Mouse (Mus musculus) heart, adult 11 months (tissue): Measurements from ENCODE around the gene Cldn7.
A peak's percentile ranks its signal among the peaks of the same experiment; 100 is the strongest.

Experiments
- DNase-seq: peaks from one replicate; pipeline ENCODE4 v3.0.0; 2022

Gene Cldn7

DNA sequence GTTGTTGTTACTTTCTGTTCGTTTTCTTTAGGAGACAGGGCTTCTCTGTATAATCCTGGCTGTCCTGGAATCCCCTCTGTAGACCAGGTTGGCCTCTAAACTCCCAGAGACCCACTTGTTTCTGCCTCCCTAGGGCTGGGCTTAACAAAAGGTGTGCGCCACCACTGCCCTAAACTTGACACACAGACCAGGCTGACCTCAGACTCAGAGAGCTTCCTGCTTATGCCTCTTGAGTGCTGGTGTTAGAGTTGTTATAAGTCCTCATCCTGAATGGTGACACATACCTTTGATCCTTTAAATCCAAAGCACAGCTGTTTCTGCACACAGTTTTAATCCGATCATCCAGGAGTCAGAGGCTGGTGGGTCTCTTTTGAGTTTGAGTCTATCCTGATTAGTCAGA lies 28.4 kb downstream of the Cldn7 start:
- peak; percentile 89 for DNase-seq

DNA sequence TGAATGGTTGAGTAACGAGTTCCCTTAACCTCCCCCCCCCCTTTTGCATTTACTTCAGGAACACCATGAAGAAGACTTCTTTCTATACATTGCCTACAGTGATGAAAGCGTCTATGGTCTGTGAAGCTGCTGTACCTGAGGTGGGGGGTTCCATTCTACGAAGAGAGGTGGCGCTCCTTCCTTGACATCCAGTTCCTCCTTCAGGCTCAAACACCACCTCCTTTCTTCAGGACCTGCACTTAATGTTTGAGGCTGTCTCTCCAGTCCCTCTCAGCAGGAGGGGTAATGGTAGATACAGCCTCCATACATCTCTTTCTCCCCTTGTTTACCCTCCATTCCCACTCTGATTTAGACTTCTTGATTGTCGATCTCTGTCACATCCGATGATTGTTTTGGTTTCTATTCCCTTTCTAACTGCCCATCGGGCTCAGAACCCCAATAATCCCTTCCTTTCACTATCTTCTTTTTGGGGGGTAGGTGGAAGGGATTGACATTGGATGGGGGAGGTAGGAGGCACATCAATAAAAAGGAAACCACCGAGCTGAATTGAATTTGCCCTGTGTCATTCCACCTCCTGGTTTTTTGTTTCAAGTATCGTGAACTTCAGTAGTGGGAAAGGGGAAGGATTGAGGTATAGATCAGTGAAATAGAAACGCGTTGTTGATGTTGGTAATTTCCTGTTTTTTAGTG lies 30.0 kb downstream of the Cldn7 start:
- peak; percentile 91 for DNase-seq

DNA sequence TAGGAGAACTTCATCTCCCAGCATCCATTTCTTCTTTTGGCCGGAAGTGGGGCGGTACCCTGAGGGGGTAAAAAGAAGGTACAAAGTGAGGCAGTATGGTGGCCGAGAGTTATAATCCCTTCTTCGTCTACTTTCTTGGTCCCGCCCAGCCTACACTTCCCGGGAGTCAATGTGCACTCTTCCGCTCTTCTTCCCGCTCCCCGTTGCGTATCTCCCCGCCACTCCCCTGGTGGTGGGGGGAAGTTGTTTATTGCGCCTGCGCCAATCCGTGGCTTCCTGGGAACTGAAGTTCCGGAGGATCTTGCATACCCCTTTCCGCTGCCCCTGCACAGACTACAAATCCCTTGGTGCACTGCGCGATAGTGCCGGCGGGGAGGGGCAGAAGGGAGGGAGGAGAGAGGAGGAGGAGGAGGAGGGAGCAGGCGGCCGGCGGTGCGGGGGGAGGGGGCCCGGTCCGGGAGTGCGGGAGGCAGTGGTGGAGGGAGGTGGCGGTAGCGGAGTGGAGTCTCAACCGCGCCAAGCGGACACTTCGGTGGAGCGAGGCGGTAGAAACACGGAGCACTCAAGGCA lies 30.9 kb downstream of the Cldn7 start, which contains the start of gene Phf23:
TSS of gene Phf23 (plus strand) at position 387 of the 570 bp plus-strand sequence.
- peak; percentile 100 for DNase-seq

DNA sequence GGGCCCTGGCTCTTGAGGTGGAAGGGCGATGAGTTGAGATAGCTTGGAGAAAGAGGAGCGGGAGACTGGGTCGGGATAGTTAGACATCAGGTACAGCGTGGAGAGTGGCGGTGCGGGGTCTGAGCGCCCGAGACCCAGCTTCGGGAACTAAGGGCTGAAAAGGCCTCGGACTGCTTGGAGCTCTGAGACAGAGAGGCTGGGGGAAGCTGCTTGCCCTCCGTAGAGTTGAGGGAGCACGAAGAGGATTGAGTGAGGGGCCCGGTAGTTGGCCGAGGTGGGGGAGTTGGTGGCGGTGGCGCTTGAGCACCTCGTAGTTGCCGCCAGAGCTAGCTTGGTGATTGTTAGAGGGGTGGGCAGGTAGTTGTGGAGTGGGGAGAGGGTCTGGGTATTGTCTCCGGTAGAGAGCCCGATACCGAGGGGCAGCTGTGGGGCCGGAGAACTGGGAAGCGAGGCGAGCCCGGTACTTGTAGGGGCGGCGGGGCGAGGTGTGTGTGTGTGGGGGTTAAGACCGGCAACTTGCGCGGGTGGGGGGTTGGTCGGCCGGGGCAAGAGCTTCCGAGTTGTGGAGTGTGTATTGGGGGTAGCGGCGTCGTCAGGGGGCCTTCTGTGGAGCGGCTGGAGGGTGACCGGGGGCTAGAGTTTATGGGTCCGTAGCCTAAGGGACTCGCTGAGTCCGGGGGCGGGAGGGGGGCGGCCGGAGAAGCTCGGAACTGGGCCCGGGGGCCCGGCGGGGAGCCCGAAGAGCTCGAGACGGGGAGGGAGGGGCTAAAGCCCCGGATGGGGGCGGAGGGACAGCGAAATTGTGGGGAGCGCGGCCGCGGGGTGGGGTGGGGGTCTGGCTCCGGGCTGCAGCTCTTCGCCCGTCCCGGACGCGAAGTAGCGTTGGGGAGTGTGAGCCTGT lies 31.8 kb downstream of the Cldn7 start:
- no peak for DNase-seq

DNA sequence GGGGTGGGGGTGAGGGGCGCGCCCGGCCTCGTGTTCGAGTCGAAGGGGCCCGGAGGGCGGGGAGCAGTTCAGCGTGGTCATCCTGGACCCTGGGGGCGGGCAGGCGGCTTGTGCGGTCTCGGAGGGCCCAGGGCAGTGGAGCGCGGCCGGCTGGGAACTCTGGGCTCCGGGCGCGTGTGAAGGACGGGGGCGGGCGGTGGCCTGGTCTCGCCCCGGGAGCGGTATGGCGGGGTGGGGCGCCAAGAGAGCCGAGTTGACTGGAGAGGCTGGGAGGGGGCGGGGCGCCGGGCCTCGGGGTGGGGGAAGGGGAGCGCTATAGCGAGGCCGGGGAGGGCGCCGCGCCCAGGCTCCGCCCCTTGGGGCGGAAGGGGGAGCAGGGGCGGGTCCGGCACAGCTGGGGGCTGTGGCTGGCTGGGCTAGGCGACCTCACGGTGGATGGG lies 32.5 kb downstream of the Cldn7 start:
- DNase-seq: peak; percentile 99

DNA sequence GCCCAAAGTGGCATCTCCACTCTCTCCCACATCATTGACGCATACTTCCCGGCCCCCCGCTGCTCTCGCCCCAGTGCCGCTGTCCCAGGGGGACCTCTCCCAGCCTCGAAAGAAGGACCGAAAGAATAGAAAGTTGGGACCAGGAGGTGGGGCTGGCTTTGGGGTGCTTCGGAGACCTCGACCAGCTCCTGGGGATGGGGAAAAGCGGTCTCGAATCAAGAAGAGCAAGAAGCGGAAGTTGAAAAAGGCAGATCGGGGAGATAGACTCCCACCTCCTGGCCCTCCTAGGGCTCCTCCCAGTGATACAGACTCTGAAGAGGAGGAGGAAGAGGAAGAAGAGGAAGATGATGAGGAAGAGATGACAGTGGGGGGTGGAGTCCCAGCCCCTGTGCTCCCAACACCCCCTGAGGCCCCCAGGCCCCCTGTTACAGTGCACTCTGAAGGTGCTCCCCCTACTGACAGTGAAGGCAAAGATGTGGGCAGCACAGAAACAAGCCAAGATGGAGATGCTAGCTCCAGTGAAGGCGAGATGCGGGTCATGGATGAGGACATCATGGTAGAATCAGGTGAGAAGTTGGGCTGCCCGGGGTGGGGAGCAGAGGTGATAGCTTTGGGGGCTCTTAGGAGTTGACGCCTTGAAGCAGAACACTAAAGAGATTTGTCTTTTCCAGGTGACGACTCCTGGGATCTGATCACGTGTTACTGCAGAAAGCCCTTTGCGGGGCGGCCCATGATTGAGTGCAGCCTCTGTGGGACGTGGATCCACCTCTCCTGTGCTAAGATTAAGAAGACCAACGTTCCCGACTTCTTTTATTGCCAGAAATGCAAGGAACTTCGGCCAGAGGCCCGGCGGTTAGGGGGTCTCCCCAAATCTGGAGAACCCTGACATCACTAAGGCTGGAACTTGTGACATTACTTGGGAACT lies 34.2 kb downstream of the Cldn7 start:
- DNase-seq: peak; percentile 96

DNA sequence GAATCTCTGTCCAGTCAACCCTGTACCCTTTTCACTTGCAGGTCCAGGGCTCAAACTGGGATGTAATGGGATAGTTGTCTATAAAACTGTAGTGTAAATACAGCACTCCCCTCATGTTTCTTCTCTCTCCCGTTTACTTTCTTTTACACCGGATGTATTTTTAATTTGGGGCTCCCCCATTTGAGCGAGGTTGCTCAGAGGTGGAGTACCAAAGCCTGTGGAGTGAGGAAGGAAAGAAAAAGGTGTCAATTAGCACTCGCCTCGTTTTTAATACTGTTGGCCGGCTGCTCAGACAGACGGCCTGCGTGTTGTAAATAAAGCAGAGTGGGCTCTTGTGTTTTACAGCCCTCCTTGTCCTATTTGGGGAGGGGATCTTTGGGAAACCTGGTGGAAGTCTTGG lies 35.1 kb downstream of the Cldn7 start:
- DNase-seq: no peak

DNA sequence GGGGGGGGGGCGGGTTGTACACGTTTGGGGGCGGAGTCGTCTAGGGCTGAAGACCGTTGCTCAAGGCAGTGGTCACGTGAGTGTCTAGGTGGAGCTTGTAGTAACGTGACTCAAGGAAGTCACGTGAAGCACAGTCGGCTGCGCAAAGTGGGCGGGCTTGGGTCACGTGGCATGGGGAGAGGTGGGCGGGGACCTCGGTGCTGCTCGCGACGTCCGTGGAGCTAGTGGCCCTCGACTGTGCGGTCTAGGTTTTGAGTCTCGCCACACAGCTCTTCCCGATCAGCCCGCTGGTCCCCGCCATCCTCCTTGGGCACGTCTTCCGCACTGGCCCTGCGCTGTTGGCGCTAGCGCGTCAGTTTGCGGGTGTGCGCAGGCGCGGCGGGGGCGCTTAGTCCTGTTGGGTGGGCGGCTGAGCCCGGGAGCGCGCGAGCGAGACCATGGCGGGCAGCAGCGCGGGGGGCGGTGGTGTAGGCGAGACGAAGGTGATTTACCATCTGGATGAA lies 35.9 kb downstream of the Cldn7 start, which contains the start of gene Dvl2:
TSS of gene Dvl2 (plus strand) at position 200 of the 503 bp plus-strand sequence.
- DNase-seq: peak; percentile 100

DNA sequence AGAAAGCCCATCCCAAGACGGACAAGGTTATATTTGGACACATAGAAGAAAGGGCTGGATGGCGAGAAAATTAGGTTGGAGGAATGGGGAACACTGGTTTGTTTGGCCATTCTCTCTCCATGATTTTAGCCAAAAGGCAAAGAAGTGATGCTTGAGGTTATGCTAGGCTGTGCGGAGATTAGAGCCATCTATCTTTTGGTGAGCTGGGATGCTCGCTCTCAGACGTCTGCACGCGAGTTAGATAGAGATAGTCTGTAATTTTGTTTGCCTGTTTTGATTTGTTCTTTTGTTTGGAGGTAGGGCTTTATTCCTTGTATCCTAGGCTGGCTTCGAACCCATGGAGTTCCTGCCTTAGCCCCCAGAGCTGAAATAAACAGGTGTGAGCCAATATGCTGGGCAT lies 36.6 kb downstream of the Cldn7 start:
- DNase-seq: peak; percentile 87

DNA sequence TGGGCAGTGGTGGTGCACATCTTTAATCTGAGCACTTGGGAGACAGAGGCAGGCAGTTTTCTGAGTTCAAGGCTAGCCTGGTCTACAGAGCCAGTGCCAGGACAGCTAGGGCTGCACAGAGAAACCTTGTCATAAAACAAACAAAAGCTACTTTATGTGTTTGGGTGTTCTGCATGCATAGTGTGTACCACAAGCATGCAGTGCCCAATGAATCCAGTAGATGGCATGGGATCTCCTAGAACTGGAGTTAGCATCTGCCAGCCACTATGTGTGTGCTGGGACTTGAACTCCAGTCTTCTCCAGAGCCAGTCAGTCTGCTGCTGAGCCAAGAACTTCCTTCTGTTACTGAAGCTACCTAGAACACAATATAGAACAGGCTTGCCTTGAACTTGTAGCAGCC lies 37.3 kb downstream of the Cldn7 start:
- DNase-seq: peak; percentile 89

DNA sequence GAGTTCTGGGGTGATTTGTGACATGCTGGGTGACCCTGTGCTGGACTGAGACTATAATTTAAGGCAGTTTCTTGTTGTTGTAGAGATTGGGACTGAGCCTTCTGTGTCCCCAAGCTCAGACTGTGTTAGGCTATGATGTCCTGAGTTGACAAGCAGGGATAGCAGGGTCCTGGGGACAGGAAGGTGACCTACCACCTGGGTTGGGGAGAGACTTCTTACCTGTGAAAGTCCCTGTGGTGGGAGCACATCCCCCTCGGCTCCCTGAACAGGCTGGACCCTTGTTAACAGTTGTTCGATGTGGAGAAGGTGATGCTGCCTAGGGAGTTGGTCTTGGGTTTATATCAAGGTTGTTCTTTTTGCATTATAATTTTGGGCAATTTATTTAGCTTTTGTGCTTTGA lies 37.9 kb downstream of the Cldn7 start:
- peak; percentile 91 for DNase-seq

DNA sequence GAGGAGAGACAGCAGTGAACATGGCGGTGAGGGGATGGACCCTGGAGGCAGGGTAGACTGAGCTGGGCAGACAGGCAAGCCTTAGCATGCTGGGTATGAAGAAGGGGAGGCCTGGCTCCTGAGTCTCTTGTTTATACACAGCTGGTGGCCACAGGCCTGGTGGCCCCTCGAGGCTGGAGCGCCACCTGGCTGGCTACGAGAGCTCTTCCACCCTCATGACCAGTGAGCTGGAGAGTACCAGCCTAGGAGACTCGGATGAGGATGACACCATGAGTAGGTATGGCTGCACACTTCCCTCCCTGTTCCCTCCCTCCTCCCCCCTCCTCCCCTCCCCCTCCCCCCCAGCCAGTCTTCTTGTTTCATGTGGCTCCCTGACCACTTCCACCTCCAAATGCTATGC lies 40.9 kb downstream of the Cldn7 start:
- no peak for DNase-seq

DNA sequence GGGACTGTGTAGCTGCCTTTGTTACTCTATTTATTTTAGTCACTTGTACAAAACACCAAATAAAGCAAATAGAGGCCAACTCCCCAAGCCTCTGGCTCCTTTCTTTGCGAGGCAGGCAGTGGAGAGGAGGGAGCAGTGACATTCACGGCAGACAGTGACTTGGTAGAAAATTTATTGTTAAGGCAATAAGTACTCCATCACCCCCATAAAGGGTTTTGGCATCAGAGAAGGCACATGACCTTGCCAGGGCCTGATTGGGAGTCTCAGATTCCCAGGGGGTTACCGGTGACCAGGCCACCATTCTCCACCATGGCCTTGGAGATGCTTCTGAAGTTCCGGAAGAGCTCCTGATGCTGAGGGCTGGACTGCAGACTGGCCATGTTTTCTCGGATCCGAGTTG lies 45.5 kb downstream of the Cldn7 start:
- peak; percentile 88 for DNase-seq

DNA sequence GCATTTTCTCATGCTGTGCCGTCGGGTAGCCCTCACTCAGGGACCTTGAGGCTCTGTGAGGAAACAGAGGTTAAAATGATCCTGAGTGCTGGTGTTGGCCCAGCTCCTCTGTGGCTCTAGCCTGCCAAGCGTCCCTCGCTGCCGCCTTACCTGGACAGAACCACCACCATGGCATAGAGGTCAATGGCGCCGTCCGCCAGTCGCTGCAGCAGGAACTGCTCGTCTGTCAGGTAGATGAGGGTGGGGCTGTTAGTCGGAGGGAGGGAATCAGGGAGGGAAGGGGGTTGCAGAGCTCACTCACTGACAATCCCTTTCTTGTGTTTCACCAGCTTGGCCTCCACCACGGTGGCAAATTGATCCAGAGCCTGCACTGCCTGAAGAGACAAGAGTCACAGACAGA lies 46.0 kb downstream of the Cldn7 start:
- DNase-seq: peak; percentile 90

DNA sequence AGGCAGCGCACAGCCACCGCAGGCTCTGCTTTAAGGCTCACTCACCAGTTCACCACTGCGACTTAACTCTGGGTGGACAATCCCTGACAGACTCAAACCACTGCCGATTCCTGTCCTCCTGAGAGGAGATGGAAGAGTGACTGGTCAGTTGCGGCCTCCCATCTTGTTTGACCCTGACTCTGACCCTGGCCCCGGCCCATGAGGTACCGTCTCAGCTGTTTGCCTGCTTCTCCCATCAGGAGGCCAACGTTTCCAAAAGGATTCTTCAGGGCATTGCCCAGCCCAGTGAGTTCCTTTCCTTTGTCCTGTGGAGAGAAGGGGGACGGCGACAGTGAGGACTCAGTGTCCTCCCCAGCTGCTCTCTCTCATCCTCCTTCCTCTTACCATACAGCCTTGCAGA lies 46.4 kb downstream of the Cldn7 start:
- peak; percentile 82 for DNase-seq

DNA sequence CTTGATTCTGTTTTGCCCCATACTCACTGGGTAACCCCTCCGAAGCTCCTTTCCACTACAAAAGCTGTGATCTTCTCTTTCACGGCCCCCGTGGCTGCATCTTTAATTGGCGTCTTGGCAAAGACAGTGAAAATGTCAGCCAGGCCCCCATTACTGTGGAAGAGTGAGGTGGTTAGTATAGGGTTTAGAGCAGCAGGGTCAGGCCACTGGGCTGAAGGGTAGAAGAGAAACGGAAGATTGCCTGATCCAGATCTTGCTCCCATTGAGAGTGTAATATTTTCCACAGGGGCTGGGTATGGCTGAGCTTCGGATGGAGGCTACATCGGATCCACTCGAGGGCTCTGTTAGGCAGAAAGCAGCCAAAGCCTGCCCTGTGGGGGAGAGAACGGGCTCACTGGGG lies 48.4 kb downstream of the Cldn7 start:
- DNase-seq: peak; percentile 91

DNA sequence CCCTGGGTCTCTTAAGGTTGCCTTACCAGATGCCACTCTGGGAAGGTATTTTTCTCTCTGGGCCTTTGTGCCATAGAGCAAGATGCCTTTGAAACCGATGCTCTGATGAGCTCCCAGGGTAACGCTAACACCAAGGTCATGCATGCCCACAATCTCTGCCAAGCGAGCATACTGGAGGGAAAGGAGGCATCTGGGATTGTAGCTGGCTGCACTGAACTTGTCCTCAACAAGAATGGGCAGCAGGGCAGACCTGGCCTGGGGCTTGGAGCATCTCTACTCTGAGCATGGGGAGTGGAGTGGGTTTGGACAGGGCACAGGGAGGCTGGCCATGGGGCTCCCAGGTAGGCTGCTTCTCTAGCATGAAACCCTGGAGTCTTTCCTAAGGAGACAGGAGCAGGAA lies 48.8 kb downstream of the Cldn7 start:
- DNase-seq: peak; percentile 94

DNA sequence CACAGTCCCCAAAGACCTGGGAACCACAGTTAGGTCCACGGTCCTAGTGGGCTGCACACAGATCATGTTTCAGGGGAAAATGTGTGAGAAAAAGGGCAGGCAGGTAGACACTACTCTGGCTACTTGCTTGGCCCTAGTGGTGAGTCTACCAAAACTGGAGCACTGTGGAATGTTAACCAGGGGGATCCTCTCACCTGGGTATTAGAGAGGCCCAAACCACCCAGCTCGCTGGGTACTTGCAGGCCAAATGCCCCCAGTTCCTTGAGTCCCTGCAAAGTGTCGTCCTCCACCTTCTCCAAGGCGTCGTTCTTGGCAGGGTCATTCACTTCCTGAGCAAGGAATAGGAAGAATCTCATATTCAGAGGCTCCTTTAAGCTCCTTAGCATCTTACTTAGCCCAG lies 49.5 kb downstream of the Cldn7 start:
- peak; percentile 90 for DNase-seq

DNA sequence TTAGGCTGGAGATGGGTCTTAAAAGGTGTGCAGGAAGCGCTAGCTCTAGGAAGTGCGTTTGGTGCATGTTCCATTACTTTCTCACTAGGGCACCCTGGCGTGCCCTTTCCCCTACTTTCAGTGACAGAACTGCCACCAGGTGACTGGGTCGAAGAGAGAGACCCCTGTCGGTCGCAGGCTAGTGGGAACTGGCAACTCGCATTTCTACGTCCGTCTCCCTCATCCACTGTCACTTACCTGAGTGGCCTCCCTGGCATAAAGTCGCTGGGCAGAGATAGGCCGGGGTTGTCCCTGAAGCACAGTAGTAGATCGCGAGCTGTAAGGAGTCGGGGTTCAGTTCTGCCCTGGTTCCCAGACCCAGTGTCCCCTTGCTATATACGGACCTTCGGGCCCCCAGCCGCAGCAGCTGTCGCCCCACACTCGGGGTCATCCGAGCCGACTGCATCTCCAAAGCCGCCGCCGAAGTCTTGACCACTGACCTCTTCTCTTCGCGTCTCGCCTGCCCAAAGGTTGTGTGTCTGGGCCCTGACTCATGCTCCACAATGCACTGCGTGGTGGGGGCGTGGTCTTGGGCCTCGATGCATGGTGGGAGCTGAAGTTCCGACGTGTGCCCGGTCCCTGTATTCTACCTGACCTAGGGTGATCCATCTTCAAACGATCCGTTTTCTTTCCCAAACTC lies 50.4 kb downstream of the Cldn7 start, which contains the start of gene Acadvl:
TSS of gene Acadvl (minus strand) at position 532 of the 679 bp plus-strand sequence.
- DNase-seq: peak; percentile 99

DNA sequence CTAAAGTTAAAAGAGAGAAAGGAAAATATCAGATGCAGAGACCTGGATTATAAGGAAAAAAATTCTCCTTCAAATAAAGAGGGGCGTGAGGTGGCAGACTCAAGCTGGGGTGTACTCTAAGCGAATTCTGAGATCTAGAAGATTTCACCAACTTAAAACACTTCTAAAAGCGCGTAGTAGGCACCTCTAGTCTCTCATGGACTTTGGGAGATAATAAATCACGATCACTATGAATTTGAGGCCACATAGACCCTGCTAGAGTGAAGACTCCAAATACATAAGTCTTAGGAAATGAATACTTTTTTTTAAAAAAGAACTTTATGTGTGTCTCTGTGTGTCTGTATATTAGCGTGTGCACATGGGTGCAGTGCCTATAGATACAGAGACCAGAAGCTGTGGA lies 51.1 kb downstream of the Cldn7 start:
- no peak for DNase-seq

DNA sequence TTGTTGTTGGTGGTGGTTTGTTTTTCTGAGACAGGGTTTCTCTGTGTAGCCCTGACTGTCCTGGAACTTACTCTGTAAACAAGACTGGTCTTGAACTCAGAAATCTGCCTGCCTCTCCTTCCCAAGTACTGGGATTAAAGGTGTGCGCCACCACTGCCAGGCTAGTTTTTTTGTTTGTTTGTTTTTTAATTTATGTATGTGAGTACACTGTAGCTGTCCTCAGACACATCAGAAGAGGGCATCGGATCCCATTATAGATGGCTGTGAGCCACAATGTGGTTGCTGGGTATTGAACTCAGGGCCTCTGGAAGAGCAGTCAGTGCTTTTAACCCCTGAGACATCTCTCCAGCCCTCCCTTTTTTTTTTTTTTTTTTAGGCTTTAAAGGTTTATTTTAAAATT lies 51.6 kb downstream of the Cldn7 start:
- peak; percentile 83 for DNase-seq

DNA sequence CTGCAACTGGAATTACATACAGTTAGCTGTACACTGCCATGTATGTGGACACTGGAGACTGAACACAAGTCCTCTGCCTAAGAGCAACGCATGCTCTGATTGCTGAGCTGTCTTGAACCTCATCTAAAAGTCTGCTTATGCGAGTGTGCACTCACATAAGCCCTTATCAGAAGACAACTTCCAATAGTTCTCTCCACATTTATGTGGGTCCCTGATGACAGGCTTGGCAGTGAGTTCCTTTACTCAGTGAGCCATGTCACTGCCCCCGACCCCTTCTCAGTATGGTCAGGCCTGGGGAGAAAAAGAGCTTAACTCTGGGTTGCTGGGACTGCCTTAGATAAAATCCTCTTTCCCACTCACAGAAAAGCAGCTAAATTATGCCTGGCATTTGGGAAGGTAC lies 52.1 kb downstream of the Cldn7 start, which contains the start of gene Dlg4:
TSS of gene Dlg4 (plus strand) at position 274 of the 400 bp plus-strand sequence.
- peak; percentile 79 for DNase-seq
